Mouse (Mus musculus): ENCODE results near the gene Dazap2. TPM values are rescaled to one million over a fixed set of nuclear protein-coding genes. Genes with fewer than 3 reads are reported as not detected.

The Dazap2 gene
- polyA plus RNA-seq (2014; fragmentation: Illumina TruSeq; extraction: RNeasy Lipid Tissue Mini Kit (QIAGEN cat#74804); ENCODE audit: low read depth, low replicate concordance): 295 TPM

DNA sequence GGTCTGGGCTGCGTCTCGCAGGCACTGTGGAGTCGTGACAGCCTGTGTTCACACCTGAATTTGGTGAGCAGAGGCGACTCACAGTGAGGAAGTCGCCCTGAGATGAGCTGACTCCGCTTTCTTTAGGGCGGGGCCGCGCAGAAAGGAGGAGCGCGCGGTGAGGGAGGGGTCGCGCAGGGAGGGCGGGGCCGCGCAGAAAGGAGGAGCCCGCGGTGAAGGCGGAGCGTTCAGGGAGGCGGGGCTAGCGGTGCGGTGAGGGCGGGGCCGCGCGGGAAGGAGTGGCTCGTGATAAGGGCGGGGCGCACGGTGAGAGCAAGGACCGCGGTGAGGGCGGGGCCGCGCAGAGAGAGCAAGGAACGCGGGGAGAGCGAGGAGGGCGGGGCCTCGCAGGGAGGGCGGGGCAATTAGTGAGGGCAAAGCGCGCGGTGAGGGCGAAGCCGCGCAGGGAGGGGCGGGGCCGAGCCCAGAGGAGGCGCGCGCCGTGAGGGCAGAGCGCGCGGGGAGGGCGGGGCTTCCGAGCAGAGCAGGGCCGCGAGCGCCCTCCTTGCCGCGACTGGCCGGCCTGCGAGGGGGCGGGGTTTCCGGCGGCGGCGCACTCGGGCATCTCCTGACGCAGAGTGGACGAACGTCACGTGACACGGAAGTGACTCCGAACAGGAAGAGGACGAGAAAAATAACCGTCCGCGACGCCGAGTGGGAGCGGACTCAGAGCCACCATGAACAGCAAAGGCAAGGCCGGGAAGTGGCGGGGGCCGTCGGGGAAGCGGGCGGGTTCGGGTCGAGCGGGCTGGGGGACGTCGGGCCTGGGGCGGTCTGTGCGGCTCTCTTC lies at the start of gene Dazap2:
Dazap2 (plus strand) TSS at position 354 of the 829 bp plus-strand sequence.

DNA sequence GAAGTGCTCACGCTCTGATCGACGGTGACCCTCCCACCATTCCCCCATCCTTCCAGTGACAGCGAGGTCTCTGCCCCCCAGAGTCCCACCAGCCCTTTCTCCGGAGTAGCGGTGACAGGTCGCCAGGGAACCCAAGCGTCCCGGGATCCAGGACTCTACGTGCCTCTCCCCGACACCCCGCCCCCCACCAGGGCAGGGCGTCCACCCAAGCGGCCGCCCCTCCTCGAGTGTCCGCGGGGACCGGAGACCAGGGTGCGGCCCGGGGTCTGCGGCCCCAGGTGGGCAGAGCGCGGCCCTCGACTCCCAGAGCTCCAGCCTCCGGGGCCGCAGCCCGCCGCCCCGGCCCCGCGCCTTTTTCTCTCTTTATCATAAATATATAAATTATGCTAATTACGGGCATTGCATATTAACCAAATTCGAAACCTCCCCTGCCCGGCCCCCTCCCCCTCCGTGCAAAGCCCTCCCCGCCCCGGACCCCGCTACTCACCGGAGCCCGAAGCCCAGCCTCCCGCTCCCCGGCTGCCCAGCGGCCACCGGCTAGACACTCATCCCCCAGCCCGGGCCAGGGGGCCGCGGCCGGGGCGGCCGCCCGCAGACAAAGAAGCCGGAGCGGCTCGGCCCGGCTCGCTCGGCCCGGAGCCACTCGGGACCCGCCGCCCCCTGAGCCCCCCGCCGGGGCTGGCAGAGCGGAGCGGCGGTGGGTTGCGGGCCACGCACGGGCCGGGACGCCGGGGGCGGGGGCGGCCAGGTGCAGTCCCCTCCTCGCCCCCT lies 15.7 kb upstream of the Dazap2 start, which contains the start of gene Pou6f1:
Pou6f1 (minus strand) TSS at position 709 of the 771 bp plus-strand sequence.

DNA sequence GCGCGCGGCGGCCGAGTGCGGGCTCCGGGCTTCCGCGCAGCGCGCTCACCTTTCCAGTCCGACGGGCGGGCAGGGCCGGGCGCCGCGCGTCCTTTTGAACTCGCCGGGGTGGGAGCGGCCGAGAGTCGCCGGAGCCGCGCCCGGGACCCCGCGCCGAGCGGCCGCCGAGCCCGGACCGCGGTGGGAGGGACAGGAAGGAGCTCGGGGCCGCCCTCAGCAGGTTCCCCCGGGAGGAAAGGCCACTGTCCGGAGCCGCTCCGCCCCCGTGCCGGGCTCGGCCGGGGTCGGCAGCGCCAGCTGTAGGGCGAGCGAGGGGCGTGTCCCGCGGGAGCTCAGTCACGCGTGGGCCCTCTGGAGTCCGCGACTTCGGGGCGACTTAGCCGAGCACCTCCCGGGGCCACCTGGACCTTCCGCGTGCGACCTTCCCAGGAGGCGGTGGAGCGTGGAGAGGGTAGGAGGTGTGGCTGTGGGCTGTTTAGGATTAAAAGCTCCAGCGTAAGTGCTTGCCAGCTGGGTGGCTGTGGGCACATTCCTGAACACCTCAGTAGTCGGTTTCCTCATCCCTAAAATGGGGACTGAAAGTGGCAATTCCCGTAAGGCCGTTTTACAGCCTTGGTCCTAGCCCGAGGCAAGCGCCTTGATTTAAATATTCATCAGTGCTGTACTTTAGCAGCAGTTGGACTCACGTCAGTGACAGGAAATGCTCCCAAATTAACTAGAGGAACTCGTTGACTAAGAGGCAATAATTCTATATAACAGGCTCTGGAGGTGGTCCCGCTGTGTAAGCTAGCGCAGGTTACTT lies 21.8 kb downstream of the Dazap2 start, which contains the start of gene Smagp:
Smagp (minus strand) TSS at position 241 of the 802 bp plus-strand sequence.

DNA sequence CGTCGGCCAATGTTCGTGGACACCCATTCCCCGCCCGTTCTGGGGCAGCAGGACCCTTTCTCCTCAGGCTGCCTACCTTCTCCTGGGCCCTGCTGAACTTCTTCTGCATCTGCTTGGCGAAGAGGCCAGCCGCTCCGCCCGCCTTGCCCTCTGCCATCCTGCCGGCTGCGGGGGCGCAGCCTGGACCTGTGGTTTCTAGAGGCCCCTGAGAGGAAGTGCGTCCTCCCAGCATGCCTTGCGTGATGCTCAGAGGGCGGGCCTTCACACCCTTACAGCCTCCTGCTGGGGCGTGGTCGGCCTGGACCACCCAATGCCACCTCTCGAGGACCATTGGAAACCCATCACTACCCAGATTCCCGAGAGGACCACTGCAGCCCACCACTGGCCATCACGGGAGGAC lies 54.2 kb downstream of the Dazap2 start, which contains the start of gene Bin2:
Bin2 (minus strand) TSS at position 217 of the 400 bp plus-strand sequence.

Other genes with a start within 250 kb of the Dazap2 start
- gene Gm5475, start 193.2 kb upstream of the Dazap2 start, polyA plus RNA-seq (2014; fragmentation: Illumina TruSeq; extraction: RNeasy Lipid Tissue Mini Kit (QIAGEN cat#74804); ENCODE audit: low read depth, low replicate concordance): not detected
- 18.3 TPM for gene Slc11a2, start 190.3 kb upstream of the Dazap2 start, polyA plus RNA-seq (2014; fragmentation: Illumina TruSeq; extraction: RNeasy Lipid Tissue Mini Kit (QIAGEN cat#74804); ENCODE audit: low read depth, low replicate concordance)
- 57.9 TPM for gene Letmd1, start 146.3 kb upstream of the Dazap2 start, polyA plus RNA-seq (2014; fragmentation: Illumina TruSeq; extraction: RNeasy Lipid Tissue Mini Kit (QIAGEN cat#74804); ENCODE audit: low read depth, low replicate concordance)
- 3.6 TPM for gene Csrnp2, start 119.9 kb upstream of the Dazap2 start, polyA plus RNA-seq (2014; fragmentation: Illumina TruSeq; extraction: RNeasy Lipid Tissue Mini Kit (QIAGEN cat#74804); ENCODE audit: low read depth, low replicate concordance)
- gene Tfcp2, start 63.3 kb upstream of the Dazap2 start, polyA plus RNA-seq (2014; fragmentation: Illumina TruSeq; extraction: RNeasy Lipid Tissue Mini Kit (QIAGEN cat#74804); ENCODE audit: low read depth, low replicate concordance): 8.3 TPM
- 3.3 TPM for gene Pou6f1, start 15.4 kb upstream of the Dazap2 start, polyA plus RNA-seq (2014; fragmentation: Illumina TruSeq; extraction: RNeasy Lipid Tissue Mini Kit (QIAGEN cat#74804); ENCODE audit: low read depth, low replicate concordance)
- gene Smagp, start 21.6 kb downstream of the Dazap2 start, polyA plus RNA-seq (2014; fragmentation: Illumina TruSeq; extraction: RNeasy Lipid Tissue Mini Kit (QIAGEN cat#74804); ENCODE audit: low read depth, low replicate concordance): not detected
- gene Bin2, start 54.2 kb downstream of the Dazap2 start, polyA plus RNA-seq (2014; fragmentation: Illumina TruSeq; extraction: RNeasy Lipid Tissue Mini Kit (QIAGEN cat#74804); ENCODE audit: low read depth, low replicate concordance): 2.2 TPM
- 13.3 TPM for gene Cela1, start 72.6 kb downstream of the Dazap2 start, polyA plus RNA-seq (2014; fragmentation: Illumina TruSeq; extraction: RNeasy Lipid Tissue Mini Kit (QIAGEN cat#74804); ENCODE audit: low read depth, low replicate concordance)
- 1.0 TPM for gene Galnt6, start 114.0 kb downstream of the Dazap2 start, polyA plus RNA-seq (2014; fragmentation: Illumina TruSeq; extraction: RNeasy Lipid Tissue Mini Kit (QIAGEN cat#74804); ENCODE audit: low read depth, low replicate concordance)
- gene Slc4a8, start 146.4 kb downstream of the Dazap2 start, polyA plus RNA-seq (2014; fragmentation: Illumina TruSeq; extraction: RNeasy Lipid Tissue Mini Kit (QIAGEN cat#74804); ENCODE audit: low read depth, low replicate concordance): 4.5 TPM

Data from adrenal gland, adult 10 weeks (tissue).